Mouse (Mus musculus): Measurements from ENCODE around the gene Egfem1.

Gene Egfem1

DNA sequence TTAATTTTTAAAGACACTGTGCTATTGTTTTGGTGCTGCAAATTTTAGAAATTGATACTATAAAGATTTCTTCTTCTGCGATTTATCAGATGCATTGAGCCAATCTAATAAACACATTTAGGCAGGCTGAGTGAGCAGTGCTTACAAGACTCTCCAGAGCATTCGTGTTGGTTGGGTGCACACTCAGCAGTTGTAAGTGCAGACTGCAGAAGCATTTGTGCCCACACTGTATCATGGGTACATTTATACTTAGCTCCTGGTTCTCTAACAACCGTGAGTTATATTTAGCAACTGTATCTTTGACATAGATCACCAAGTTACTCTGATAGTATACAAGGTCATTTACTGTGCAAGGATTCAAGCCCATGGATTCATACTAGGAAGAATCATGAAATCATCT lies 264.0 kb downstream of the Egfem1 start:
- DNase-seq (ENCODE audit: low spot score in 2 of 2) = no peak

DNA sequence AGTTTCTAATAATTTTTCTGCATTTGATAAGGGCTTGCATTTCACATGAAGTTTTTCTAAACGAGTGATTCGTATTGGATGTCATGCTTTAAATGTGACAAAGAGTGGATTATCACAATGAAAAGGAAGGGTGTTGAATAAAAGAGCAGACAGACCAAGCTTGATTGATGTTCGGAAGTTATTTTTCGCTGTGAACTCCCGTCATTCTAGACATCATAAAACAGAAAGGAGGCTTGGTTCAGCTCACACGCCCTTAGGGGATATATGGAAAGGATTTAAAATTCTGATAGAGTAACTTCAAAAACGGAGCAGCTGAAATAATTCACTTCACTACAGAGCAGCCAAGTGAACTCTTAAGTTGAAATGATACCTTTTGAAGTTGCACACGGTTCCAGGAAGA lies 285.1 kb downstream of the Egfem1 start:
- DNase-seq (ENCODE audit: low spot score in 2 of 2) = no peak

DNA sequence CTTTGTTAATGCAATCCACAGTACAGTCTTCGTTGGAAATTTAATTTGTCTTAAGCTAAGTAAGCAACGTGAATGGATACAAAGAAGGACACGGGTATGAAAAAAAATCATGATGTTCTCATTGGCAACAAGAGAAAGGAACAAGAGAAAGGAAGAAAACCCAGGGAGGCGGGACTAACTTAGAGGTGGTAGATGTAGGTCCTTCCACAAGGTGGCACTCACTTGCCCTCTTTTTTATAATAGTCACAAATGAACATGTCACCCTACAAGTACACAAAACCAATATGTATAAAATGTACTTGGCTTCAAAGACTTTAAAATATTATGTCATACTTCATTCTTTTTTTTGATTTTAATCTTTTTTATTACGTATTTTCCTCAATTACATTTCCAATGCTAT lies 288.7 kb downstream of the Egfem1 start:
- DNase-seq (ENCODE audit: low spot score in 2 of 2) = no peak

DNA sequence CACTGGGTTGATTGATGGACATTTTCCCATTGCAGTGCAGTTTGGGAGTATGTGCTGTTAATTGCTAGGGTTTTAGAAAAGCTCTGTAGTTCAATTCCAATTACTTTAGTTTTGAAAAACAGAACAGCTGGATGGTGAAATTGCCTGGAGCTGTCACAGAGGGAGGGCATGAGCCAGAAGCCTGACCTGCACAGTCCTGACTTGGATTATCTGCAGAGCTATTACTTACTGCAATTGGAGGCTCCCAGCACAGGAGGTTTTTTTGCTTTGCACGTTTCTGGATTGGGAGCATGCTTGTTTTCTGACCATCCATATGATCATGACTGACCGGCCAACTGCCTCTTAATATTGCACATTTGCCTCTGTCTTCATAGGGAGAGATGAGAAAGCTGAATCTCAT lies 299.4 kb downstream of the Egfem1 start:
- no peak for DNase-seq (ENCODE audit: low spot score in 2 of 2)

DNA sequence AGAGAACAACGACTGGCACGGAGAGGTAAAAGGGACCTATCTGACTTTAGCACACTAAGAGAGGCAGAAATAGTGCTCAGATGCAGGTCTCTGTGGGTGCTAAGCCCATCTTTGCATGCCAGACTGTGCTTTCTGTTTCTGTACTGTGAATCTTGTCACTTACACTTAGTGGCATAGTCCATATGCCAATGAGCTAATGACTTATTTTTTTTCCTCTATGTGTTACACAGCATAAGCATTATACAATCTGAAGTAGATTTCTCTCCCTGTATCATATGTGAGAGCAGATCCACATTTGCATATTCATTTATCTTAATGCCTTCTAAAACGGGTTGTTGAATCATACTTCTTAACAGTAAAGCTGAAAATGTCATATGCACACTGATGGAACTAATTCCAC lies 317.2 kb downstream of the Egfem1 start:
- no peak for DNase-seq (ENCODE audit: low spot score in 2 of 2)

DNA sequence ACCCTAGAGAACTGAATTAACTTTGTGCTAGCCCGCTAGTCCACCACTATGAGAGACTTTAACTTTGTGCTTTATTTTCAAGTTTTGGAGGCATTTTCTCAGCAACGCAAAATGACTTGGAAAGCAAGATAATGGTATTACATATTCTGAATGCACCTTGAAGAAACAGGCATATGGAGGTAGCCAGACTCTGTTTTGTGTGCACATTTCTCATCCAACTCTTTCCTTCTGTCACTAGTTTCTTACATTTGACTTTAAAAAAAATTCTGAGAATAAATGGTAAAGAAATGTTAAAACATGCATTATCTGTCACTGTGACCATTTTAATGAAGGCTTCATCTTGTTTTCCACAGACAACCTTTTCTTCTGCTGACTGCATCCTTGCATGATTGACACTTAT lies 339.8 kb downstream of the Egfem1 start:
- DNase-seq (ENCODE audit: low spot score in 2 of 2) = no peak

DNA sequence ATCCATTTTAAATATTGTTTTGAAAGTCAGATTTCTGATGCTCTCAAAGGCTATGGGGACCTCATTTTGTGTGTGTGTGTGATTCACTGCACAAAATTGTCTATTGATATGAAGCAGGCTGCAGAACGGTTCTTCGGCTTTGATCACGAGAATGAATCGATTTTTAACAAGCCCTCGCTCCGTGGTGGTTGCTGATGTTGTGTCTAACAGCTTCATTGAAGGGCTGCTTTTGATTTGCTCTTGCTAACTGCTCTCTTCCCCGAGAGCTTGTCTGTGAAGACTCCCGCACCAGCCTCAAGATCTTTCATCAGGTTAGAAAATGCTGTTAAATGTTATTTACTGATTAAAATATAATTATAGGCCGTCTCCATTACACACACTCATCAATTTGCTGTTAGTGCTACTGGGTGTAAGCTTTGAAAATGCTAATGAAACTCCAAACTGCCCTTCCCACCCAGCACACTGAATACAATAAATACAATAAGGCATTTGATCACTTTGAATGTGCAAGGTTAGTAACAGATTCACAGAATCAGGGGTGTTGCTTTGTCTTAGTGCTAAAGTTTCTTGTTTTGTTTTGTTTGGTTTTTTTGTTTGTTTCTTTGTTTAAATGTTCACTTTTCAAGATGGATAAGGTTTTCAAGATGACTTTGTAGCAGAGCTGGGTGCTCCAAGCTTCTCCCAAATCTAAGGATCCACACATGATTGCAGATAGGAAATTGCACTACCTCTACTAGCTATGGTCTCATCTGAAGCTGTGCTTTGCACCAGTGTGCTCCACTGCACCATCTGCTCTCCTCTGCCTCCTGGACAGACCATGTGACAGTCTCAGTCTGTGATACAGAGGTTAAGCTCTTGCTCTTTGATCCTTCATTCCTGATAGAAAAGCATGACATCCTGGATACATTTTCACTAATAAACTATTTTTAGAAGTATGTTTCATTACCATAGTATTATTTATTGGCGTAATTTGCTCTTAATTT lies 350.6 kb downstream of the Egfem1 start:
- no peak for DNase-seq (ENCODE audit: low spot score in 2 of 2)

DNA sequence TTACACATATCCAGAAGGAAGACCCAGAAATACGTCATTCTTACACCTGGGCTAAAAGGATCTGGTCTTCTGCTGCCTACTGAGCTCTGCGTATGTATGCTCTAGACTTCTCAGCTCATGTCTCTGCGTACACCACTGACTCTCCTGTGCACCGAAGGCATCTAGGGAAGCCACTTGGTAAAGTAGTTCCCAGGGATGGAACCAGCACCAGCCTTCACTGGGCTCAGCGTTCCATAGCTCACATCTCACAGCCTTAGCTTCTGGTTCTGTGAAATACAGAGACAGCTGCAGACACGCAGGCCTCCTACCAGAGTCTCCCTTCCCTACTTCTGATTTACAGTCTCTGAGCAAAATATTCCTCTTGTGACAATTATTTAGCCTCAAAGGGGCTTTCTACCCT lies 361.2 kb downstream of the Egfem1 start:
- DNase-seq (ENCODE audit: low spot score in 2 of 2) = no peak

DNA sequence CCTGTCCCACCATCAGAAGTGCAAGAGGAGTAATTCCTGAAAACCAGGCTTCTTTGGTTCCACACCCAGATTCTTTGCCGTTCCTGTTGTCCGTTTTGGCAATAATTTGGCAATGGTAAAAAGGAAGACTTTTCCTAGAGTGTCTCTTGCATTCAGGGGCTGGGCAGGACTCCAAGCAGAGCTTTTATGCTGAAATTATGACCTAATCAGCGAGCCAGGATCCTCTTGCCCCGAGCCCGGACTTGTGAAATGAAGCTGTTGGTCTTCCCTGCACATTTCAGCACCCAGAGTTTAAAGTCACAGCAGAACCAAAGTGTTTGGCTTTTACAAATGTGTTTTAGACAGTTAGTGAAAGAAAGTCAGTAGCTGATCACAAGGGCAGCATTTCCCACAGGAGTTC lies 362.8 kb downstream of the Egfem1 start:
- no peak for DNase-seq (ENCODE audit: low spot score in 2 of 2)

DNA sequence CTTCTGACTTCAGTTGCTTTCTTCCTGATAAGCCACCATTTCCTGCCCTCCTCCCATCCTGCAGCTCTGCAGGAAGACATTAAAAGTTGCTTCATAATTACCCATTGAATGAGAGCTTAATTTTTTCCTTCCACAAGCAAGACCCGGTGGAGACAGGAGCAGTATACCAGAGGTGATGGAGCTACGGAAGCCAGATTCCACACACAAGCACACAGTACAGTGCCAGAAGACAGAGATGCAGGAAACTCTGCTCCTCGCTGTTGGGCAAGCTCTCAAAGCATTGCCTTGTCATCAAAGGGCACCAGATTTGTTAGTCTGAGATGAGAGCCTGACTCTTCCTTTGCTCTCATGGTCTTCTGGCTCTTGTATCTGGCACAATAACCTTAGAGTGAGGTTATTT lies 364.3 kb downstream of the Egfem1 start:
- DNase-seq (ENCODE audit: low spot score in 2 of 2) = no peak

DNA sequence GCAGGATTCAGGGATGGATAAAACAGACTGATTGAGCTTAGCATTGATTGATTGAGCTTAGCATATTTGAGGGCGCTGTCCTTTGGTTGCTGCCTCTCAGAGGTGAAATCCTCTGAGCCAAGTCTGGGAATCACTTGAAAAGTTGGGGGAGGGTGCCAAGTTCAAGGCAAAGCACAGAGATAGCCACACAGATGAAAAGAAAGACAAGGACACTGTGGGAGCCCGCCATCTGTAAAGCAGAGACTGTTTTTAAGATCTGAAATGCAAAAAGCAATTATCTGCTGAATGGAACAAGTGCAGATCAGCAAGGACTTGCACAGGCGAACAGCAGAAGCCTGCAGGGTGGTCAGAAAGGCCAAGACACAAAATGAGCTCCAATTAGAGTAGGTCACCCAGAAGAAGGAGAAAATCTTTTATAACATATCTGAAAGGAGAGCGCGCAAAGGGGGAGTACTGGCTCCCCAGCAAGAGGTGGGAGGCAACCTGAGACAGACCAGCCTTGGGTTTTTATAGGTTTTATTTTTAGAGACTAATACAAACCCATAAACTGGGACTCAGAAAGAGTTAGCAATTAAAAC lies 367.1 kb downstream of the Egfem1 start:
- no peak for DNase-seq (ENCODE audit: low spot score in 2 of 2)

DNA sequence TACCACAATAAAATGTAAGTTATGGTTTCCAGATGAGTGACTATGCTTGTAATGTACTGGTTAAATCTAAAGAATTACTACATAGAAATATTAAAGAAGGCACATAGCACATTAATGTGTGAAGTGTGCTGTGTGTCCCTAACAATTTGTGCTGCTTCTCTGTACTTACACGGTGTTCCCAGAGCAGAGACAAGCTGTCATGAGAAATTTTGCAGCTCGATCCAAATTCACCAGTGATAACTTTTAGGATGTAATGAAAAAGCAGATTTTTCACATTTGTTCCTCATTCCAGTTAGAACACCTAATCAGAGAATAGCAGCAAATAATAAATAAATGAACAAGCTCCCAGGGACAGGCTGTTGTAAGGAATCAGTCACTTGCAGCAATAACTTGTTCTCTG lies 416.4 kb downstream of the Egfem1 start:
- no peak for DNase-seq (ENCODE audit: low spot score in 2 of 2)

DNA sequence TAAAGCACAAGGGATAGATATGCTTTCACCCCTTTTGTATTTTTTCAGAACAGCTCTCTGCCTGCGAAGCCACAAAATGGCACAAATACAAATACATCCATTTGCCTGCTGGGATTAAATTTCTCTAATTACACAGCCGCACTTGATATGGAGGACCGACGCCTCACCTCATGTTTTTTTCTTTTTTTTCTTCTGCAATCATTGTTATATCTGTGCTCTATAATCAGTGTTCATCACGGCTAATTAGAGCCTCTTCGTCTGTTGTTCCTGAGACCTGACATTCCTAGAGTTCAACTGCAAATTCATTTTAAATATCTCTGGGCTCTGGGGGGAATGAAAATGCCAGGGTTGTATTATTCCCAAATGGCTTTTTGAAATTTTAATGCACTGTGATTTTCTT lies 417.4 kb downstream of the Egfem1 start:
- DNase-seq (ENCODE audit: low spot score in 2 of 2) = no peak

DNA sequence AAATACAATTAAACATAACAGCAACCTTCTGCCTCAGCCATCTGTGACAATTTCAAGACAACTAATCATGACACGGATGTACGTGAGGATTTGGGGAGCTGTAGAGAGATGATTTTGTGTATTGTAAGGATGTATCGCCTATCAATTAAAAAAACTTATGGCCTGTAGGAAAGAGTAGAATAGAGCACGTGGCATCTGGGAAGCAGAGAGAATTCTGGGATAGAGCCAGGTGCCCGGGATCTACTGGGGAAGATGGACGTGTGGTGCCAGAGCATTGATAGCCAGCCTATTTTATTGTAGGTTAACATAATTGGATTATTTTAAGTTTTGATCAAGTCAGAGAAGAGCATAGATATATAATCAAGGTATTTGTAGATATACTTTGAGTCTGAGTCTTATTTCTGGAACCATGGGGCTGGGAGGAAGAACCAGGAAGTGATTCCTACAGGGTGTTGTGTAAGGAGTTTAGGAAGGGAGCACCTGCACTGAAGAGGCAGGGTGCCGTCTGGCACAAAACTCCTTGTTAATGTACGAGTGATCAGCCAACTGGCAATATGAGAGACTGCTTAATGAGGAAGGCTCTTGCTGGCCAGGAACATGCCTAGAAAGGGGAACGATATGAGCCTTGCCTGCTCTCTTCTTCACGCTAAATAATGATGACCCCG lies 443.6 kb downstream of the Egfem1 start:
- DNase-seq (ENCODE audit: low spot score in 2 of 2) = no peak

DNA sequence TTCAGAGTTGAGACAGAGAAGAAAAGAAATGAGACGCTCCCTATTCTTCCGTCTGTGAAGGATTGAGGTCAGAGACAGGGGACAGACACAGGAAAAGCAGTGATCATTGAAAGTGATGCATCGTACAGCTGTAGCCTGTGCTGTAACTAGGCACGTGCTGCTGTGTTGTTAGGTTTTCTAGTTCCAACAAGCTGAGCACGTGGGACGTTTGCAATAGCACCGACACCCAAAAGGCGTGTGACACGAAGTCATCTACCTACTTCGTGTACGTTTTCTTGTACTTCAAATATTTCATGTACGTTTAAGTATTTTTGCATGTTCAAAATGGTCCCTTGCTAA lies 444.1 kb downstream of the Egfem1 start:
- no peak for DNase-seq (ENCODE audit: low spot score in 2 of 2)

DNA sequence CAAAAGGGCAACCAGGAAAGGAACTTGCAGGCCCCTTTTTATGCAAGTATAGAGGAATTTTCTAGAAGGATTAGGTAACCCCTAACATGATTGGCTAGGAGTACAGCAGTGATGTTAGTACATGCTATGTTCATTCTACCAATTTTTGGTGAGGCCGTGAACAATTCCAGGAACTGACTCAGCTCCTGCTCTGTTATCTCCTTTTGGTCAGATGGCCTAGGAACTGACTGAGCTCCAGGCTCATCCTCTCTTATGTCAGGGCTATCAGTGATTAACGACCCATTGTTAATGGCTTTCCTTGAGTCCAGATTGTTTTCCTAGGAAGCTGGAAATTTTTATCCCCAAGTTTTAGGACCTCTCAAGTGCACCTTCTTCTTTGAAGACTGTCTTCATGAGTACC lies 457.4 kb downstream of the Egfem1 start:
- no peak for DNase-seq (ENCODE audit: low spot score in 2 of 2)

DNA sequence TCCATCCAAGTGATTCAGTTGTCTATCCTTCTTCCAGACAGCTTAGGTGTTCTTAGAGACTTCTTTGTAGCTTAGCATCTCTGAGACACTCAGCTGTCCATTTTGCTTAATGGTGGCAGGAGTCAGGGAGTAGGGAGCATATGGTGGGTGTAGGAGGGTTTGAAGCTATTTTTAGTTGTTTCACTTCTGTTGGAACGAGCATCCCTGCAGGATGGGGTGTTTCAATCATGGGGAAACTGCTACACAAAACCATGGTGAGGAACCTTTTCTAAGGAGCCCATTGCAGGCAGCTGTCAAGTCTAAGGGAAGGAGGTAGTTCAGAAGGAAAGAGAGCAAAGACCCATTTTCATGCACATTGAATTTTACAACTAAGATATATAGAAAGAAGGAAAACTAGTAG lies 458.1 kb downstream of the Egfem1 start:
- DNase-seq (ENCODE audit: low spot score in 2 of 2) = no peak

DNA sequence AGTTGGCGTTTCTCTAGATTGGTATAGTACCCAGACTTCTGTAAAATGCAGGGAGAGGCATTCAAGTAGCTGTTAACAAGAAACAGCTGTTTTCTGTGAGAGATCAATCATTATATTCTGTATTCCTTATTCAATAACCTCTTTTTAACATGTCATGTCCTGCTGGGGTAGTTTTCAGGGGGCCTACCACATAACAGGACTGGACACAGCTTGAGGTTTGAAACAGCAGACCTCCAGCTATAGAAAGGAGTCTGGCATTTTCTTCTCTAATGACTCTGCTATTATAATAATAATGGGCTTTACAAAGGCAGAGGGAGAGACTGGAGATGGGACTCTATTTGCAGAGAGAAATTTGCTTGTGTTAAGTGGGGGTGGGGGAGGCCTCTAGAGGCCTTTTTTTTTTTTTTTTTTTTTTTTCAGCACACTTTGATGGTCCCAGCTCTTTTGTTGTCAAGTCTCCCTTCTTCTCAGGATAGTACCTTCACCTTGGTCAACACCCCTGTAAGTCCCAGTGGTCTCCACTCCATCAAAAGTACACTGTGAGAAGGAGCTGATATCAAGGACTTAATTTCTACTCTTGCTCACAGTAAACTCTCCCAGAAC lies 459.8 kb downstream of the Egfem1 start:
- no peak for DNase-seq (ENCODE audit: low spot score in 2 of 2)

DNA sequence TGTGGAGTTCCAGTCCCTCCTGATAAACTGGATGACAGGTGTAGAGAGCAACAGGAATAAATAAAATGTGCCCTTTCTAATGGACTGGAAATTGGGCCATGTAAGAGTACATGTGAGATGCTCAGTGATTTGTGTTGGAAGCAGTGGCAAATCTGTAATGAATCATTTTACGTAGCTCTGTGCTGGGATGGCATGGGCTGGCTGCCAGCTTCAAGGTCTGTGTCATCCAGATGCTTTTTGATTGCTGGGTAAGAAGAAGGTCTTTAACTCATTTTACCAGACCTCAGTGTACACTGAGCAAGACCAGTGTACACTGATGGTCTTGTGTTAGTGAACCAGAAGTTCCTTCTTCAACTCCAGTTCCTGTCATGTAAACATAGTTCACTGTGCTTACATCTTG lies 462.2 kb downstream of the Egfem1 start:
- DNase-seq (ENCODE audit: low spot score in 2 of 2) = no peak

DNA sequence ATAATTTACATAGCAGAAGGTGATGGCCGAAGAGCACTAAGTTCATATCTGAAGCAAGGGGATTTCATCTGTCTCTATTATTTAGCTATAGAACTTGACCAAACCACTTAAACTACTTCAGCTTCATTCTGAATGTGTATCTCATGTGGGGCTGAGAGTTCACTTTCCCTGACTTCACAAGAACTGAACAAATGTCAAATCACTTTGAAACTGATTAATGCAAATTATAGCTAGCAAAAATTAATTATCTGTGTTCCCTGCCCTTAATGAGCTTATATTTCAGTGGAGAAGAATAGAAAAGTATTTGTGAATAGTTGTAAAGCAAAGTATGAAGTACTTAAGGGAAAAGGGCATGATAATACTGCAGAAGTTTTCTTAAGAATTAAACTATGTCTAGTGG lies 481.3 kb downstream of the Egfem1 start:
- DNase-seq (ENCODE audit: low spot score in 2 of 2) = no peak

DNA sequence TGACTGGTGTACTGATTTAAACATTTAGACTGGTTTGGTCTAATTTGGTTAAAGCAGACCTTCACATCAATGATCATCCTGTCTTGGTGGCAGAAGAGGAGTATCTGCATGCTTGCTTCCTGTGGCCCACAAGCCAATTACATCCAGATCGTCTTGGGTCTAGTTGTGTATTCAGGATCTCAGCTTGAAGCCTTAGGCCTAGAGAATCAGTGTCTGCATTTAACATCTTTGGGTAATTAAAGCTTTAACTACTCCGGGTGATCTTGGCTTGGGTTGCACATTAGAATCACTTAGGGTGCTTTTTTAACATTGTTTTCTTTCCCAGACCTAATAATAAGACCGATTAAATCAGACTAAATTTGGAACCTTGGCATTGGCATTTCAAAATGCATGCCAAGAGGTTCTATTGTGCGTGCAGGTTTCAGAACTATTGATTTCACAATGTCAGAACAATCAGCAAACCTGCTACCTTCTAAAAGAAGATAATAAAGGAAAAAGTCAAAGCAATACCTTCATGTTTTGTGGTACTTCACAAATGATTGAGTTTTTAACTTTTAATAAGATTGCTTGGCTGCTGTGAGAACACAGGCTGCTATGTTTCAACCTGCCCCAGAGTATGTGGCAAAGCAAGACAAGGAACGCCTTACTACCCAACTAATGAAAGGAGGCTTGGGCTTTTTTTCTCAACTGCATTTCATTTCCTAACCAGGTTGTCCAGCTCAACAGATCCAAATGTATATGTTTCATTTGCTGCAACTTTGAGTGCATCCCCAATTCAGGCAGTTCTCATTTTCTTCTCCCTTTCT lies 496.4 kb downstream of the Egfem1 start:
- DNase-seq (ENCODE audit: low spot score in 2 of 2) = no peak

DNA sequence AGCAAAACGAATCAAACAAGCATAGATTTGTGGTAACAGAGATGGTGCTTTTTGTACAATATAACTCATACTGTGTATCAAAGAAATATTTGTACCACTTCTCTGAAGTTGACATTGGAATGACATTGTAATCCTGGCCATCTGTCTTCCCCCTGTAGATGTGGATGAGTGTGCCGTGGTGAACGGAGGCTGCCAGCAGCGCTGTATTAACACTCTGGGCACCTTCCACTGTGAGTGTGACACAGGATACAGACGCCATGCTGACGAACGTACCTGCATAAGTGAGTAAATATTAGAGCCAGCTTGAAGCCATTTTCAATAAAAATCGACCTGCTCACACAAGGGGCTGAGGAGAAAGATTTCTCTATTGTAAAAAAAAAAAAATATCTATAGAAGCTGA lies 500.9 kb downstream of the Egfem1 start:
- no peak for DNase-seq (ENCODE audit: low spot score in 2 of 2)
